Mouse (Mus musculus) adrenal gland, adult 2 months (tissue): ENCODE data around the gene Sys1. TPM values are rescaled to one million over a fixed set of nuclear protein-coding genes. Genes with fewer than 3 reads are reported as not detected.
A peak's percentile ranks its signal among the peaks of the same experiment; 100 is the strongest.

Source experiments
- DNase-seq: peaks from one replicate; pipeline ENCODE4 v3.0.0; 2021
- polyA plus RNA-seq: library from polyadenylated mRNA; depleted of rRNA; stranded (reverse); fragments of >200 nt; gene quantifications from 2 replicates; pipeline ENCODE4 v1.2.3, GENCODE M21; 2012
- total RNA-seq, 2 experiments: library from RNA; stranded (reverse); gene quantifications; 2 replicates each; pipeline ENCODE4 v1.2.3; 2021

Gene Sys1
- total and polyA plus RNA-seq, 3 experiments, result 24.5 to 299 (median 34.0) TPM

DNA sequence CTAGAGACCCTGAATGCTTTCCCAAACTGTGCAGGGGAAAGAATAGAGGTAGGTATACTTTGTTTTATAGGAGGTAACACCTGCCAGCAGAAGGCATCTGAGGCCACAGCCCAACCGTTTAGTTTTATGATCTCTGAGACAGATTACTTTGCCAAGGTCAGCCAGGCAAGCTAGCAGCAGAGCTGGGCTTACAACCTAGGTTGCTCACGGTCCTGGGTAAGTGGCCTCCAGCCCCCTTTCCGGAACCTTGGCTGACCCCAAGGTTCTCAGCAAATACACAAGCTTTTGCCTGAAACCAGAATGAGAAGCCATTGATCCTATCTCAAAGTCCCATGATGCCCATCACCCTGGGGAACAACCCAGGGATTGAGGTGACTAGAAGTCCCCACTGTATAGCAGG is 22.1 kb upstream of the Sys1 start:
- no peak for DNase-seq

- DNase-seq, result no peak
These were observed 21.3 kb upstream of the Sys1 start for GRCm38 (mm10) chr2:164435216-164436090.

GRCm38 (mm10) chr2:164436215-164436913 is 20.4 kb upstream of the Sys1 start:
- DNase-seq, result peak; percentile 29

DNA sequence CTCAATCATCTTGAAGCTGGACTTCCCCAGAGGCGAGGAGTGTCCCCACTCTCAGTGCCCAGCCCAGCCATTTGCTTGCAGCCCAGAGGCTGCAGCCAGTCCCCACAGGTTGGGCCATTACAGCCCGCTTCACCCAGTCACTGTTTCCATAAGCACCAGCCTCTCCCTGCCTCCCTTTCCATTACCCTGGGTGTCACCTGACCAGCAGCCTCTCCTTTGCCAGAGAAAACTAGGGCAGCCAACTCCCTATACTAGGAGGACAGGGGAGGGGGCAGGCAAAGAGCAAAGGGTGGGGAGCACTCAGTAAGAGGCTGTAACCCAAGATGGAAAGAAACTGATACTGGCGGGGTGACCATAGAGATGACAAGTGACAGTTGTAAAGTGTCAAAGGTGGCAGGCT is 19.8 kb upstream of the Sys1 start:
- peak; percentile 57 for DNase-seq

GRCm38 (mm10) chr2:164437710-164438109 is 19.1 kb upstream of the Sys1 start:
- DNase-seq, result no peak

- no peak for DNase-seq
These were observed 18.5 kb upstream of the Sys1 start for GRCm38 (mm10) chr2:164438257-164438656.

GRCm38 (mm10) chr2:164439001-164439421 is 17.8 kb upstream of the Sys1 start:
- peak; percentile 61 for DNase-seq

DNA sequence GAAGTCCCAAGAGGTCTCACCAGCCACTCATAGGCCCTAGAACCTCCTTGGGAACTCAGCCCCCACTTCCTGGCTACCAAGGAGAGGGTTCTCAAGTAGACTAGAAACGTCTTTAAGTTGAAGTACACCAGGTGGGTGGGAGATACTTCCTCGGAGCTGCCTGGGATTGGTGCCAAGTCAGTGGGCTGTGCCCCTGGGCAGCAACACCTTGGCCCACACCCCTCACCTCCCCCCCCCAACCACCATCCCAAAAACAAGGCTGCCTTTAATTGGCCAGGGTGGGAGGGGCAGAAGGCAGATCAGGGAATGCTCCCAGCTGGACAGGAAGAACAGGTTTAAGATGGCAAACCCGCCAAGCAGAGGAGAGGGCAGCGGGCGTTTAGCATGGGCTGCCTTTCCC is 16.4 kb upstream of the Sys1 start:
- DNase-seq, result no peak

GRCm38 (mm10) chr2:164441155-164441554 is 15.6 kb upstream of the Sys1 start:
- DNase-seq, result no peak

- DNase-seq, result no peak
These were observed 15.0 kb upstream of the Sys1 start for GRCm38 (mm10) chr2:164441731-164442130.

DNA sequence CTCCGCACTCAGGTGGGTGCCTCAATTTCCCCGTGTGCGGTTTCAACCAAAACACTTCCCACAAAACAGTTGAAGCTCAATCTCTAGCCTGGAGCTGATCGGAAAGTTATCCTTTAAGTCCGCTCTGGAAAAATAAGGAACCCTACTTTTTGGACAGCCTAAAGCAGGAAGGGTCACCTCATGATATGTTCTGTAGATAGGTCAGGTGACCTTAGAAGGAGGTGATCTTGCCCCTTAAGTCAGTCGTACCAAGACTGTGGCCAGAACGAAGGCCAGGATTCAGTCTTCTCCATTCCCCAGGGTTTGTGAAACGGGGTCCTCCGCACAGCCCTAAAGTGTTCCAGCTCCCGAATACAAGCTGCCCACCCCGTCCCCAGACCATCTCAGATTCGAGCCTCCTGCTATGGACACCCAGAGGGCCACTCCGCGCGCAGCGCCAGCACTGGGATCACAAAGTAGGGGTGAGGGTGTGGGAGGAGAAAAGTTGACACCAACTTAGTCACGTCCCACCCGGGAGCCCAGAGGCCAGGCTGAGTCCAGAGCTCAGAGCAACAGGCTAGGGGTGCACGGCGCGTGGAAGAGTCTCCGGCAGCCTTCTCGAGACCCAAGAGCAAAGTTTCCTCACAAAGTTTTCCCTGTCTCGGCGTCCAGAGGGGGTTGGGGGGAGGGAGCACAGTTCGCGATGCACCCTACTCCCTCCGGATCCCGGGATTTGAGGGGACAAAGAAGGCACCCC is 14.3 kb upstream of the Sys1 start:
- DNase-seq, result peak; percentile 83

- peak; percentile 96 for DNase-seq
These were observed 13.7 kb upstream of the Sys1 start for GRCm38 (mm10) chr2:164443051-164443437.

GRCm38 (mm10) chr2:164443460-164444000 is 13.2 kb upstream of the Sys1 start, which contains the start of gene Sdc4:
Gene Sdc4 (minus strand): TSS chr2:164443887.
- no peak for DNase-seq

GRCm38 (mm10) chr2:164444701-164445100 is 12.1 kb upstream of the Sys1 start:
- no peak for DNase-seq

DNA sequence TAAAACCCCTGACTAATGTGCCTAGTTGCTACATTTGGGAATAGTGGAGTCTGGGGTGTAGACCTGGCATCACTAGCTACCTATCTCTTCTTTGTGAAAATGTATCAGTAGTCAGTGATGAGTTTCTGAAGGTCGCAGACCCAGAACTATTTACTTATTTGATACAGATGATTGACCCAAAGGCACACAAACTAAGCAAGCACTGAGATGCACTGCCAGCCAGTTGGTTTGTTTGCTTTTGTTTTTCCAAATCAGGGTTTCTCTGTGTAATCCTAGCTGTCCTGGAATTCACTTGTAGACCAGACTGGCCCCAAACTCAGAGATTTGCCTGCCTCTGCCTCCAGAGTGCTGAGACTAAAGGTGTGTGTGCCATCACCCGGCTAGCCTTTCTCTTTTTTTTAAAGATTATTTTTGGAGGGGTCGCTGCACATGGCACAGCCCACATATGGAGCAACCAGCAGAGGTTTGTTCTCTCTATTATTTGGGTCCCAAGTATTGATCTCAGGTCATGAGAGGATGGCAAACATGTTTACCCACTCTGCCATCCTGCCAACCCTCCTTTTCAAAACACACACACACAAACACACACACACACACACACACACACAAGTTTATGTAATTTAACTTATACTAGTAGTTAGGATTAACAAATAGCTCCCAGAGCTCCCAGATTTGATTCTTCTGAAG is 11.2 kb upstream of the Sys1 start:
- no peak for DNase-seq

- DNase-seq, result no peak
These were observed 10.7 kb upstream of the Sys1 start for GRCm38 (mm10) chr2:164446086-164446469.

- DNase-seq, result no peak
These were observed 8.6 kb upstream of the Sys1 start for GRCm38 (mm10) chr2:164448140-164448539.

GRCm38 (mm10) chr2:164448921-164449320 is 7.8 kb upstream of the Sys1 start:
- no peak for DNase-seq

- DNase-seq, result no peak
These were observed 7.3 kb upstream of the Sys1 start for GRCm38 (mm10) chr2:164449341-164450042.

DNA sequence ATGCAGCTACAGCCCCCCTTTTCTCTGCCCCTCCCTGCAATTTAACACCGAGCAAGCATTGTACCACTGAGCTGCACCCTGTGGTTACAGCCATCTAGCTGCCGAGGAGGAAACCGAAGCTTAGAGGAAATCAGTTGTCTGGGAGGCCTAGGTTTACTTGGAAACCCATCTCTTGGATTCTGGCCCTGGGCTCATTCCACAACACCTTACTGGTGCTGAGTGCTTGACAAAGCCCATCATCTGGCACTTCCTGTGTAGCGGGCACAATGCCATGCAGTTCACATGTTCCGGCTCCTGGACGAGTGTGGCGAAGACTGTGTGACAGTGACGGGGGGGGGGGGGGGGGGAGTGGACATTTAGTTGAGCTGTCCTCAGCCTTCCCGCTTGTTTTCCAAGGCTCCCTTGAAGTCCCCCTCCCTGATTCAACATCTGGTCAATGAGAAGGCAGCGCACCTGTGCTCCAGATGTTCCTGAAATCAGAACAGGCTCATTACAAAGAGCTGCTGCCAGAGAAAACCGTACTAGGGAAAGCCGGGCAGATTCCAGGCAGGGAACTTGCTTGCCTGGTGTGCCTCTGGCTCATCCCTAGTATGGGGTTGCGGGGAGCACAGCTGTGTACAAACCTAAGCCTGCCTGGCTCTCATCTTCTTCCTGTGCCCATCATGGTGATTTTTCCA is 4.6 kb upstream of the Sys1 start:
- DNase-seq, result no peak
